Mouse (Mus musculus): ENCODE measurements around the gene Gcnt2. TPM values are rescaled to one million over a fixed set of nuclear protein-coding genes. Genes with fewer than 3 reads are reported as not detected.
"Not testable (repeated sequence)": the region's sequence is repeated elsewhere in the genome, so short reads cannot be mapped to it uniquely, and the experiment has no call there.

The Gcnt2 gene
- polyA plus RNA-seq, 1 experiment from 2014 or later, result 0.77 TPM

DNA sequence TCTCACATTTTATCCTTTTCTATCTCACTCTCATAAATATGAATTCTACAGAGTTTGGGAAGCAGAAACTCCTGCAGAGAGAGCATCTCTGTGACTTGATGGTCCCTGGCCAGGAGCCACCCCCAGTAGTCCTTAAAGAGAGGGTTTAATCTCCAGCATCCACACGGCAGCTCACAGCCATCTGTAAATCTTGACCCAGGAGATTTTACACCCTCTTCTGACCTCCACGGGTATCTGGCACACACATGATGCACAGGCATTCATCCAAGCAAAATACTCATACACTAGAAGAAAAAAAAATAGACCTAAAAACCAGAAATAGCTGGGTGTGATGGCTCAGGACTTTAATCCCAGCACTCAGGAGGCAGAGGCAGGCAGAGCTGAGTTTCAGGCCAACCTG lies 128.9 kb downstream of the Gcnt2 start:
- no peak for DNase-seq (ENCODE audit: low spot score)

DNA sequence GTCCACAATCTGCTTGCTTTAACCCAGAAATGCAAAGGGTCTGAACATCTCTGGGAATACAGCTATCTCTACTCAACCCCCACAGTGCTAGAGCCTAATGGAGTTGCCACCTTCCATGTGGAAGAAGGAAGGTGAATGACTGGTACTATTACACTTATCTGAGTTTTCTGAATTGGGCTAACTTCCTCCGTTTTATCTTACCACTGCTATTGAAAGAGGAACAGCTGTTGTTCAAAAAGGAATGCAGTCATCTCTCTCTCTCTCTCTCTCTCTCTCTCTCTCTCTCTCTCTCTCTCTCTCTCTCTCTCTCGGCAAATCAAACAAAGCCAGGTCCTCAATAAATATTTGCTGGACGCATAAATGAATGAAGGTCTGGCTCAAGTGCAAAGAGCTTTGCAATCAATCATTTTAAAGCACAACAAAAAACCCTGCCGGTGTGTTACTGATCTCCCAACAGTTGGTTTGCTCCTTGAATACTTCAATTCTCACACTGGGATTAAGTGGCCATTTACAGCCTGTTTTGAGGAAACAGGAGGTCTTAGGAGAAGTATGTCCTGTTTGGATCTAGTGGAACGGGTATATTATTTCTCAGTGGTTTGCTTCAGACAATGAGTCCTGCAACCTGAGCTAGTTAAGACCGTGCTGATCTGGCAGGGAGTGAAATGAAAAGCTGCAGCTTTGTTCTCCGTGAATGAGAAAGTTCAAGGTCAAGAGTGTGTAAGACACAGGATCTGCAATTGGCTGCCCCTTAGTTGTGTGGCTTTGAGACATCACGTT lies 135.1 kb downstream of the Gcnt2 start:
- no peak for DNase-seq (ENCODE audit: low spot score)

DNA sequence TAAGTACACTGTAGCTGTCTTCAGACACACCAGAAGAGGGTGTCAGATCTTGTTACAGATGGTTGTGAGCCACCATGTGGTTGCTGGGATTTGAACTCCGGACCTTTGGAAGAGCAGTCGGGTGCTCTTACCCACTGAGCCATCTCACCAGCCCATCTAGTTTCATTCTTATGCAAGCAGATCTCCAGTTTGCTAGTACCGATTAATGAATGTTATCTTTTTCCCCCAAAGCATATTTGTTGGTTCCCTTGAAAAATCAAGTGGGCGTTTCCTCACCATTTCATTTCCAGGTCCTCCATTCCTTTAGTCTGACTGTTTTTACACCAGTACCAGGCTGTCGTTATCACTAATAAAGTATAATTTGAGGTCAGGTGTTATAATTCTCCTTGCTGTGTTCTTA lies 139.0 kb downstream of the Gcnt2 start:
- not testable (repeated sequence) for DNase-seq (ENCODE audit: low spot score)

DNA sequence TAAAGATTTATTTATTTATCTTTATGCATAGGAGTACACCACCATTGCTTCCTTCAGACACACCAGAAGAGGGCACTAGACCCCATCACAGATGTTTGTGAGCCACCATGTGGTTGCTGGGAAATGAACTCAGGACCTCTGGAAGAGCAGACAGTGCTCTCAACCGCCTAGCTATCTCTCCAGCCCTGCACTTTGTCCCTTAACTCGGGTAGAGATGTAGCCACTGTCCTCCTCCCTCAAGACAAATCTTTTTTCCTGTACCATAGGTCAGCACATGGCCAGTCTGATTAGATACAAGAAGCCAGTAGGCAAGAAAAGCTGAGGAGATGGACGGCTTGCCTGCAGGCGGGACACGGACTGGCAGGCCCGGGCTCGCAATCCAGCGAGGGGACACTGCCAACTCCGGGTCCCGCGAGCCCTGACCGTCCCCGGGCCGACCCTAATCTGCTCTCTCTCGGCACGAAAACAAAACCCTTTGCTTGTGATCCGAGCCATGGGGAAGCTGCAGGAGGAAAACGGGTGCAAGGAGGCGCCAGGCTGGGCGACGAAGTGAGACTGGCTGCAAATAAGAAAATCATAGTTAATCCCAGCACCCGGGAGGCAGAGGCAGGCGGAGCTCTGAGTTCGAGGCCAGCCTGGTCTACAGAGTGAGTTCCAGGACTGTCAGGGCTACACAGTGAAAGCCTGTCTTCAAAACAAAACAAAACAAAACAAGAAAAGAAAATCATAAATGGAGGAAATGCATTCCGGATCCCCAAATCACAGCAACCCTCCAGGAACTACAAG lies 140.8 kb downstream of the Gcnt2 start:
- DNase-seq (ENCODE audit: low spot score), result no peak

DNA sequence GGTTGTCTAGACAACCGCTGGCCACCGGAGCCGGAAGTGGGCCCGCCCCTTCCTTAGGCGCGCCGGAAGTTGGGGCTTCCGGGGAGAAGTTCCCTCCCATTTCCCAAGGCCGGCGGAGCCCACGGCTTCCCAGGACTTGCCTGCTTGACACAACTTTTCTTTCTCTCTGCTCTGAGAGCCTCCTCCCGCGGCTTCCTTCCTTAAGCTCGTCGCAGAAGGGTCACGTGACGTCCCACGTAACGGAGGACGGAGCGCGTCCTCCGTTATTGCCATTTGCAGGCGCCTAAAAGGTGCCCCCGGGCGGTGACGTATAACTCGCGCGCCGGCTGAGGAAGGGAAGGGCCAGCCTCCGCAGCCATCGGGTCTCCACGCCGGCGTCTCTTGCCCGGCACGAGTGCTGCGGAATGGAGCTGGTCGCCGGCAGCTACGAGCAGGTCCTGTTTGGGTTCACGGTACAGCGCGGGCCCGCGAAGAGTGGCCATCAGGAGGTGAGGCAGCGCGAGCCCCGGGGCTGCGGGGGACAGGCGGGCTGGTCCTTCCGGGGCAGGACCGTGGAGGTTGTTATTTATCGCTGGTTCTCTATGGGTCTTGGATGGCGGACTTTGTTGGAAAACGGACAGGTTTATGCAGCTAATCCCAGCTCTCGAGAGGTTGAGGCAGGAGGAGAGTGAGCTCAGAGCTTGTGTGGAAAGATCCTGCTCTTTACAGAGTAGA lies 141.5 kb downstream of the Gcnt2 start, which contains the start of gene Pak1ip1:
Pak1ip1 (plus strand) TSS at position 98 of the 714 bp plus-strand sequence.
- peak; percentile 91 for DNase-seq (ENCODE audit: low spot score)

DNA sequence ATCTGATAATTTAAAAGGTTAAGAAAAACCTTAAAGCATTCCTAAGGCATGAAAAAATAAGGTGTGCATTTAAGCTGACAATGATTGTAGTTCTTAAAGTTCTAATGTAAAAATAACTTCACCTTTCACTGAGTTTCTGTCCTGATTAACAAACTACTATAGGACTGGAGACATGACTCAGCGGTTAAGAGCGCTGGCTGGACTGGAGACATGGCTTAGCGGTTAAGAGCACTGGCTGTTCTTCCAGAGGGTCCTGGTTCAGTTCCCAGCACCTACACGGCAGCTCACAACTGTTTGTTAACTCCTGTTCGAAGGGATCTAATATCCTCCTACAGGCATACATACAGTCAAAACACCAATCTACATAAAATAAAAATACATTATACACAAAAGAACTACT lies 142.4 kb downstream of the Gcnt2 start:
- no peak for DNase-seq (ENCODE audit: low spot score)

DNA sequence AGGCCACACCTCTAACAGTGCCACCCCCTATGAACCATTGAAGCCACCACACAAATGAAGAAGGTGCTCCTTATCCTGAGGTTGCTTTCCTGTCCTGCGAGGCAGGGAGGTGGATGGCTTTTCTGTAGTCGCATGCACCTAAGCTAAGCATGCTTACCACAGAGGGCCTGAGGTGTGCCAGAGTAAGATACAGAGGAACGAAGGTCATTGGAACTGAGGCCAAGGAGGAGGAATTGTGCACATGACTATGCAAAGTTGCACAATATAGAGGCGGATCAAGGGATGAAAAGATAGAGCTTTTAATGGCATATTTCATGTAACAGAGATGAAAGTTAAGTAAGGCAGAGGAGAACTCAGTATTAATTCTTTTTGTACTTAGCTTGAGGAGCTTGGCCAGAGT lies 146.7 kb downstream of the Gcnt2 start:
- DNase-seq (ENCODE audit: low spot score), result no peak

DNA sequence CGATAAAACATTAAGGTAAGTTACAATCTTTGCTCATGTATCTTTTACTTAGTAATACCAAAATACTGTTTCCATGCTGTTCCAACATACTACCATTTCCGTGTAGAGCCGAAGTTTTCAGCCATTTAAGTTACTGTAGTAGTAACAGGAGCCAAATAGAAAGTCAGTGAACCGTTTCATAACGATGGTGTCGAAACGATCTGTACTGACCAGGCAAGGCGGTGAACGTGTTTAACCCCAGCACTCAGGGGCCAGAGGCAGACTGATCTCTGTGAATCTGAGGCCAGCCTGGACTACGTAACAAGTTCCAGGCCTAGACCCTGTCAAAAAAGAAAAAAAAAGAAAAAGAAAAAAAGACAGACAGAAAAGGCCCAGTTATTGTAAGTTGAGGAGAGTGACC lies 148.7 kb downstream of the Gcnt2 start:
- DNase-seq (ENCODE audit: low spot score), result no peak

DNA sequence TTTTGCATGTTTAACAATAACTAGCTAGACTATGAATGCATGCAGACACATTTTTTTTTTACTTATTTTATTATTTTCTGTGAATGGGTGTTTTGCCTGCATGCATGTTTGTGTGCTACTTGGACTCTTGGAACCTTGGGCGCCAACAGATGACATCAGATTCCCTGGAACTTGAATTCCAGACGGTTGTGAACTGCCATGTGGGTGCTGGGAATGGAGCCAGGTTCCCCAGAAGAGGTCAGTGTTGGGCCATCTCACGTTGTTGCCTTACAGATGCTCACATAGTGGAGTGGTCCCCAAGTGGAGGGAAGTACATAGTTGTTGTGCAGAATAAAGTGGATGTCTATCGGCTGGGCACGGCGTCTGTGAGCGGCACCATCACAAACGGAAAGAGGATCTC lies 149.4 kb downstream of the Gcnt2 start:
- DNase-seq (ENCODE audit: low spot score), result no peak

Small RNAs within 50 kb of the gene (microRNA-seq; reads per million reads assigned to microRNA genes)
- not detected for gene Mir5124a (ENCODE audit: borderline number of aligned reads)

Other genes starting within 250 kb of the Gcnt2 start
- gene Tfap2a, start 121.4 kb upstream of the Gcnt2 start, polyA plus RNA-seq (2015; fragmentation: Nextera tagmentation; extraction: Ambion mirVana), result 0.08 and 0.09 TPM in 2 replicates
- gene Pak1ip1, start 141.3 kb downstream of the Gcnt2 start, polyA plus RNA-seq (2015; fragmentation: Nextera tagmentation; extraction: Ambion mirVana), result 85.4 and 90.9 TPM in 2 replicates
- gene Tmem14c, start 156.5 kb downstream of the Gcnt2 start, polyA plus RNA-seq (2015; fragmentation: Nextera tagmentation; extraction: Ambion mirVana), result 260 and 269 TPM in 2 replicates
- 0.07 and 0.10 TPM in 2 replicates for gene Mak, start 220.0 kb downstream of the Gcnt2 start, polyA plus RNA-seq (2015; fragmentation: Nextera tagmentation; extraction: Ambion mirVana)